Mouse (Mus musculus) embryonic stem cell, embryonic (primary cell): ENCODE data around the gene Cdh26.

Source experiments
- CTCF ChIA-PET, 4 experiments: fragments of 300-600 bp in 2 of 4; fragments of 350-600 bp in 2 of 4; sonication (Branson Sonifier 250); formaldehyde crosslinking; loops; one replicate each; lab custom pipeline; 2022; ENCODE audit warnings: inconsistent platforms in 2 of 4; lab: Charles Lee
- POLR2A ChIA-PET, 4 experiments: fragments of 300-600 bp in 2 of 4; fragments of 350-600 bp in 2 of 4; sonication (Branson Sonifier 250); formaldehyde crosslinking; loops; one replicate each; lab custom pipeline; 2022; ENCODE audit warnings: antibody characterized with exemption in 4 of 4, inconsistent platforms in 1 of 4; lab: Charles Lee

Cdh26 gene

DNA sequence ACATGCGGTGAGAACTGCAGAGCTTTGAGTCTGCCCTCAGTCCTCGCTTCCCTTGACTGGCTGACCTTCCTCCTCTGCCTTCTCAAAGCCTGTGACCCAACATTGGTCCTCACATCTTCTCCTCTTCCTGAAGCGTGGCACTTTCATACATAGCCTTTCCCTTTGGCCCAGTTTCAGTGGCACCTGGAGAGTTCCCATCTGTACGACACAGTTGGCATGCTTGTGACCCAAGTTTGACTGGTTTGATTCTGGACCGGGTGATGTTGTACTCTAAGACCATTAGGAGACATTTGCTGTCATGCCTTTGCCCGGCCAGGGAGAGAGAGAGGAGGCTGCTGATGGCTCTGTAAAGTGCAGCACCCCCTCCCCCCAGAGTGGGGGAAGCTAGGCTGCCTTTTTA is 96.4 kb downstream of the Cdh26 start:
- ChIA-PET POLR2A (no interaction called here), CTCF (no interaction called here)

DNA sequence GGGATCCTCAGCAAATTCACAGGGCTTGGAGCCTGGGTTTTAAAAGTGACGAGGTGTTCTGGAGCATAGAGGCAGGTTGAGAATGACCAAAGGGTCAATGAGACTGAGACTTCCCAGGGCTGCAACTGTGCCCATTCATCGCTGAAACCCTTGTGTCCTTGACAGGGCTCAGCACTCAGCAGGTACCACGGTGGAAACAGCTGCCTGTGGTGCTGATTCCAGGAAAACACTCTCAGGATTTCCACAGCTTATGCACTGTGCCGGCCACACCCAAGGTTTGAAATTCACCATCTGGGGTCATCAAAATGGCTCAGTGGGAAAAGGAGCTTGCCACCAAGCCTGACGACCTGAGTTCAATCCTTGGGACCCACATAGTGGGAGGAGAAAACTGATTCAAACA is 100.9 kb downstream of the Cdh26 start:
- POLR2A ChIA-PET, result no interaction called here
- CTCF ChIA-PET, result interaction anchor here in 1 of 4 experiments (0.9 kb wide), 1 partner anchor 24 kb away, joined by 3 read pairs; no protein-coding TSS in a partner anchor

DNA sequence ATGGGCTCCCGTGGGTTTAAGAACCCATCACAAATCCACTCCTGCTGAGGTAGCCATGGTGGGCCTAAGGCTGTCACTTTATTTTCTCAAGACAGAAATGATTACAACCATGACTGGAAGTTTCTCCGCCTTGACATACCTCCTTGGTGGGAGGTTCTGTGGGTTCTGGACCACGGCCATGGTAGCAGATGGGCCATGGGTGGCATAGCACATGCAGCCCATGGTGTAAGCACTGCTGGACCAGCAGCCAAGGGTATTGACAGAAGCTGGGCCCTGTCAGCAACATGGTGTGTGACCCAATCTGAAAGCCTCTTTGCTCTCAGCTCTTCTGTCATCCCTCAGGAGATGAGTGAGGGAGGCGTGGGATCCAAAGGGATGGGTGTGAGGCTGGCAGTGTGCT is 106.2 kb downstream of the Cdh26 start:
- POLR2A ChIA-PET, result no interaction called here
- CTCF ChIA-PET, result interaction anchor here in 1 of 4 experiments (0.6 kb wide), 1 partner anchor 771 kb away, joined by 3 read pairs; no protein-coding TSS in a partner anchor
